Mouse (Mus musculus): ENCODE data around the gene Runx1. TPM values are rescaled to one million over a fixed set of nuclear protein-coding genes. Genes with fewer than 3 reads are reported as not detected.

Gene Runx1
- polyA plus RNA-seq, 1 experiment = 0.62 TPM

DNA sequence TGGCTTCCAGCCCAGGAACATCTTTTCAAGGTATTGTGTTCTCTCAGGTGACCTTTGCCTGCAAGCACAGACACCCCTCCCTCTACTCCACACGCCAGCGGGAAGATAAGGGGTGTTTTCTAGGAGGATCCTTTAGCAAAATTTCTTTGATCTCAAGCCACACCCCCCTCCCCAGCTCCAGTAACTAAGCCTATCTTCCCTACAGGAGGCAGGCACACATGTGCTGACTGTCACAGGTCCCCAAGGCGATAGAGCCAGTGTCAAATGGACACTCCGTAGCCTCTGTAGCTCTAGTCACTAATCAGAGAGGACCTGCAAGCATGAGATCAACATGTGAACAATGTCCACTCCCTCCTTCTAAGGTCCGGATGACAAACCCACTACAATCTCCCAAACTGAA lies 259.8 kb downstream of the Runx1 start:
- H3K4me1 ChIP-seq (ENCODE audit: control insufficient read depth, insufficient read depth, low read length) = peaks cover 3% of the 10 kb centered on the region
- H3K4me3 ChIP-seq (ENCODE audit: control insufficient read depth, low read depth, low read length) = no peak overlapping the region
- no peak for TF ChIP-seq CTCF (IDR thresholded peaks at IDR 0.05; ENCODE audit: control insufficient read depth, insufficient read depth, insufficient replicate concordance, low read depth, low read length)
- no peak for TF ChIP-seq POLR2A (IDR thresholded peaks at IDR 0.05; ENCODE audit: control insufficient read depth, low read depth, low read length)
- H3K36me3 ChIP-seq (ENCODE audit: control insufficient read depth, insufficient read depth, low read length) = no peaks in the 10 kb centered on the region
- no peaks in the 10 kb centered on the region for H3K27me3 ChIP-seq (ENCODE audit: control insufficient read depth, insufficient read depth, low read length)
- no peak overlapping the region for H3K27ac ChIP-seq (ENCODE audit: control insufficient read depth, insufficient read depth, low read depth, low read length)

- Histone ChIP-seq H3K4me3 (ENCODE audit: control insufficient read depth, low read depth, low read length) (no peak overlapping the region), H3K4me1 (ENCODE audit: control insufficient read depth, insufficient read depth, low read length) (peaks cover 2% of the 10 kb centered on the region; the same call in 1 of the 2 replicates), H3K36me3 (ENCODE audit: control insufficient read depth, insufficient read depth, low read length) (no peaks in the 10 kb centered on the region), H3K27me3 (ENCODE audit: control insufficient read depth, insufficient read depth, low read length) (no peaks in the 10 kb centered on the region), H3K27ac (ENCODE audit: control insufficient read depth, insufficient read depth, low read depth, low read length) (no peak overlapping the region)
- TF ChIP-seq CTCF (IDR thresholded peaks at IDR 0.05; ENCODE audit: control insufficient read depth, insufficient read depth, insufficient replicate concordance, low read depth, low read length) (peak; percentile 84; the same call in 1 of the 2 replicates), POLR2A (IDR thresholded peaks at IDR 0.05; ENCODE audit: control insufficient read depth, low read depth, low read length) (no peak)
These were observed 260.2 kb downstream of the Runx1 start for GRCm38 (mm10) chr16:92565708-92566107.

DNA sequence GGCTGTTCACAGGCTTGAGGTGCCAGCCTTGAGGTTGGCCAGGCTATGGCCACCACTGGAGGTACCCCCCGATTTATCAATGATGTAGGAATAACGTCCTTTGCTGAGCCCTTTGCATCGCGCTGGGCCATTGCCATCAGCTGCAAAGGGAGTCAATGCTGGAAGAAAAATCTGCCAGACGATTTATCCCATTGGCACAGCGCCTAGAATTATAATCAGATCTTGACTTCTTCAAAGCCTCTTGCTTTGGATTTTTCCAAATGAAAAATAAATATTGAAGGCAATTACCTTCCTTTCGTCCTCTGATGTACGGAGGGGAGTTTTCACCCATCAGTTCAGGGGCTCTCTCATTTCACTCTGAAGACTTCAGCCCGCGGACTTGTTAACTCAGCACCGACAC lies 260.7 kb downstream of the Runx1 start:
- H3K27ac ChIP-seq (ENCODE audit: control insufficient read depth, insufficient read depth, low read depth, low read length) = no peak overlapping the region
- H3K4me3 ChIP-seq (ENCODE audit: control insufficient read depth, low read depth, low read length) = no peak overlapping the region
- H3K4me1 ChIP-seq (ENCODE audit: control insufficient read depth, insufficient read depth, low read length) = no peaks in the 10 kb centered on the region
- no peaks in the 10 kb centered on the region for H3K36me3 ChIP-seq (ENCODE audit: control insufficient read depth, insufficient read depth, low read length)
- TF ChIP-seq CTCF (IDR thresholded peaks at IDR 0.05; ENCODE audit: control insufficient read depth, insufficient read depth, insufficient replicate concordance, low read depth, low read length) = no peak
- TF ChIP-seq POLR2A (IDR thresholded peaks at IDR 0.05; ENCODE audit: control insufficient read depth, low read depth, low read length) = no peak
- no peaks in the 10 kb centered on the region for H3K27me3 ChIP-seq (ENCODE audit: control insufficient read depth, insufficient read depth, low read length)

DNA sequence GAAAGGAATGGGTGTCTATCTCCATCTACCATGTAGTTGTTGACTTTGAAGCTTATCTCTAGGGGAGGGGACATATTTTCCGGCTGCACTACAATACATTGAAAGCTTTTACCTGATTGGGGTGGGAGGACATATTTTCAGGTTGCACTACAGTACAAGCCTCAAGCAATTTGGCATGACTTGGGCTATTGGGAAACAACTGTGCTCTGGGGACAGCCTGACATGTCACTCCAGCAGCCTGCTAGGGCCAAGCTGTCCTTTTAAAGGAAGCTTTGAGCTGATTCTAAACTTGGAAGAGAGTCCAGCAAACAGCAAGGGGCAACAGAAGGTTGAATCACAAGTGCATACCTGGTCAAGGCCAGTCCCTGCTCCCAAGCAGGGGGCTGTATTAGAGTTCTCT lies 270.9 kb downstream of the Runx1 start:
- Histone ChIP-seq H3K36me3 (ENCODE audit: control insufficient read depth, insufficient read depth, low read length) (no peaks in the 10 kb centered on the region), H3K27me3 (ENCODE audit: control insufficient read depth, insufficient read depth, low read length) (no peaks in the 10 kb centered on the region), H3K4me1 (ENCODE audit: control insufficient read depth, insufficient read depth, low read length) (no peaks in the 10 kb centered on the region), H3K4me3 (ENCODE audit: control insufficient read depth, low read depth, low read length) (no peak overlapping the region), H3K27ac (ENCODE audit: control insufficient read depth, insufficient read depth, low read depth, low read length) (no peak overlapping the region)
- TF ChIP-seq POLR2A (IDR thresholded peaks at IDR 0.05; ENCODE audit: control insufficient read depth, low read depth, low read length) = no peak
- no peak for TF ChIP-seq CTCF (IDR thresholded peaks at IDR 0.05; ENCODE audit: control insufficient read depth, insufficient read depth, insufficient replicate concordance, low read depth, low read length)

DNA sequence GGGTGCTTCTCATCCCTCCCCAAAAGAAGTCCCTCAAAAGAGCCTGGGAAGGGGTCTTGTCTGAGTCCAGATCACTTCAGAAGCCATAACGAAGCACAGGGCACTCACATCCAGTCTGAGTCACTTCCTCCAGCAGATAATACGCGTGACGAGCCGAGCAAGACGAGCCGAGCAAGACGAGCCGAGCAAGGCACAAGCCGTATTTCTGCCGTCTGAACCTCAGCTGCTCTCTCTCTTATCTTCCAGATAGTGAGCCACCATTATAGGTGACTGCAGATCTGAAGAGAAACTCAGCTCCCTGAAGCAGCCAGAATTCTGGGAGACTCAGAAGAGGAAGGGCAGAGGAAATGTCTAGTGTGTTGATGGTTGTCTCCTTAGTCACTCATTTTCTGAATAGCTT lies 273.1 kb downstream of the Runx1 start:
- no peak for TF ChIP-seq POLR2A (IDR thresholded peaks at IDR 0.05; ENCODE audit: control insufficient read depth, low read depth, low read length)
- TF ChIP-seq CTCF (IDR thresholded peaks at IDR 0.05; ENCODE audit: control insufficient read depth, insufficient read depth, insufficient replicate concordance, low read depth, low read length) = no peak
- Histone ChIP-seq H3K4me1 (ENCODE audit: control insufficient read depth, insufficient read depth, low read length) (no peaks in the 10 kb centered on the region), H3K4me3 (ENCODE audit: control insufficient read depth, low read depth, low read length) (no peak overlapping the region), H3K36me3 (ENCODE audit: control insufficient read depth, insufficient read depth, low read length) (no peaks in the 10 kb centered on the region), H3K27me3 (ENCODE audit: control insufficient read depth, insufficient read depth, low read length) (no peaks in the 10 kb centered on the region), H3K27ac (ENCODE audit: control insufficient read depth, insufficient read depth, low read depth, low read length) (no peak overlapping the region)

- H3K27me3 ChIP-seq (ENCODE audit: control insufficient read depth, insufficient read depth, low read length) = no peaks in the 10 kb centered on the region
- no peak overlapping the region for H3K4me3 ChIP-seq (ENCODE audit: control insufficient read depth, low read depth, low read length)
- no peaks in the 10 kb centered on the region for H3K4me1 ChIP-seq (ENCODE audit: control insufficient read depth, insufficient read depth, low read length)
- H3K27ac ChIP-seq (ENCODE audit: control insufficient read depth, insufficient read depth, low read depth, low read length) = no peak overlapping the region
- H3K36me3 ChIP-seq (ENCODE audit: control insufficient read depth, insufficient read depth, low read length) = no peaks in the 10 kb centered on the region
- TF ChIP-seq POLR2A (IDR thresholded peaks at IDR 0.05; ENCODE audit: control insufficient read depth, low read depth, low read length) = no peak
- TF ChIP-seq CTCF (IDR thresholded peaks at IDR 0.05; ENCODE audit: control insufficient read depth, insufficient read depth, insufficient replicate concordance, low read depth, low read length) = no peak
These were observed 273.9 kb downstream of the Runx1 start for GRCm38 (mm10) chr16:92552106-92552382.
